Mouse (Mus musculus) adrenal gland, adult 2 months (tissue): ENCODE data around the gene Mfap1b. TPM values are rescaled to one million over a fixed set of nuclear protein-coding genes. Genes with fewer than 3 reads are reported as not detected.
"Not testable (repeated sequence)": the region's sequence is repeated elsewhere in the genome, so short reads cannot be mapped to it uniquely, and the experiment has no call there.

Experiments used
- DNase-seq: peaks from one replicate; pipeline ENCODE4 v3.0.0; 2021
- polyA plus RNA-seq: library from polyadenylated mRNA; depleted of rRNA; stranded (reverse); fragments of >200 nt; gene quantifications from 2 replicates; pipeline ENCODE4 v1.2.3, GENCODE M21; 2012
- total RNA-seq, 2 experiments: library from RNA; stranded (reverse); gene quantifications; 2 replicates each; pipeline ENCODE4 v1.2.3; 2021

The Mfap1b gene
- total and polyA plus RNA-seq, 3 experiments, result 0.98 to 38.7 (median 37.2) TPM

GRCm38 (mm10) chr2:121472783-121473182, 1.1 kb downstream of the Mfap1b start:
- DNase-seq, result not testable (repeated sequence)

- not testable (repeated sequence) for DNase-seq
Measured at GRCm38 (mm10) chr2:121468982-121469381, 4.9 kb downstream of the Mfap1b start.

- no peak for DNase-seq
Measured at GRCm38 (mm10) chr2:121460071-121460470, 13.8 kb downstream of the Mfap1b start.

GRCm38 (mm10) chr2:121456692-121457642, 16.9 kb downstream of the Mfap1b start, which contains the start of gene Serinc4:
Serinc4 (minus strand) TSS chr2:121456781.
- DNase-seq, result peak; percentile 91

- DNase-seq, result no peak
Measured at GRCm38 (mm10) chr2:121455534-121455933, 18.3 kb downstream of the Mfap1b start.

- DNase-seq, result no peak
Measured at GRCm38 (mm10) chr2:121453917-121454316, 19.9 kb downstream of the Mfap1b start.

GRCm38 (mm10) chr2:121452990-121453389, 20.9 kb downstream of the Mfap1b start, which contains the start of gene Hypk:
Hypk (plus strand) TSS chr2:121453290.
- no peak for DNase-seq

- DNase-seq, result peak; percentile 29
Measured at GRCm38 (mm10) chr2:121452361-121452760, 21.5 kb downstream of the Mfap1b start.

- DNase-seq, result peak; percentile 42
Measured at GRCm38 (mm10) chr2:121450093-121450492, 23.8 kb downstream of the Mfap1b start.

GRCm38 (mm10) chr2:121449545-121450011, 24.3 kb downstream of the Mfap1b start:
- no peak for DNase-seq

GRCm38 (mm10) chr2:121448739-121449535, 24.9 kb downstream of the Mfap1b start, which contains the start of gene Serf2:
Serf2 (plus strand) TSS chr2:121449195.
- DNase-seq, result peak; percentile 100

- peak; percentile 59 for DNase-seq
Measured at GRCm38 (mm10) chr2:121448136-121448535, 25.7 kb downstream of the Mfap1b start.

GRCm38 (mm10) chr2:121447006-121447405, 26.9 kb downstream of the Mfap1b start:
- no peak for DNase-seq

GRCm38 (mm10) chr2:121446506-121446905, 27.4 kb downstream of the Mfap1b start:
- peak; percentile 48 for DNase-seq

GRCm38 (mm10) chr2:121445117-121445516, 28.8 kb downstream of the Mfap1b start:
- DNase-seq, result no peak

- DNase-seq, result no peak
Measured at GRCm38 (mm10) chr2:121444178-121444577, 29.7 kb downstream of the Mfap1b start, which contains the start of gene Ell3. Ell3 (minus strand) TSS chr2:121444278.

GRCm38 (mm10) chr2:121443068-121443349, 30.9 kb downstream of the Mfap1b start:
- DNase-seq, result no peak

GRCm38 (mm10) chr2:121442259-121443067, 31.4 kb downstream of the Mfap1b start:
- DNase-seq, result peak; percentile 88

- no peak for DNase-seq
Measured at GRCm38 (mm10) chr2:121441800-121442199, 32.1 kb downstream of the Mfap1b start.

GRCm38 (mm10) chr2:121440834-121441605, 32.8 kb downstream of the Mfap1b start:
- no peak for DNase-seq

GRCm38 (mm10) chr2:121439746-121440145, 34.1 kb downstream of the Mfap1b start:
- no peak for DNase-seq
